Mouse (Mus musculus) spleen, adult 2 months (tissue): ENCODE results near the gene Smndc1.

ENCODE experiments used
- CTCF ChIP-seq: fragments of 200-500 bp; IDR thresholded peaks from 2 replicates; pipeline ENCODE4 v1.5.1; 2011; ENCODE audit warnings: mild to moderate bottlenecking, inconsistent platforms; ENCODE audit not compliant: insufficient read depth, insufficient read length, insufficient replicate concordance; ENCODE audit errors: extremely low read depth
- POLR2A ChIP-seq: fragments of 200-500 bp; IDR thresholded peaks from 2 replicates; pipeline ENCODE4 v1.6.1; 2011; ENCODE audit warnings: low read depth, low read length, inconsistent platforms

- TF ChIP-seq POLR2A (no peak), CTCF (no peak)
Observed at GRCm38 (mm10) chr19:53377652-53378051, 12.7 kb downstream of the Smndc1 start.
